Mouse (Mus musculus): ENCODE measurements at regions not wholly inside any gene's neighbourhood (a gene's known extent, or its start where the extent isn't known, plus 50 kb on each side); places are given as distances from the start of the nearest gene placed in this dataset.

DNA sequence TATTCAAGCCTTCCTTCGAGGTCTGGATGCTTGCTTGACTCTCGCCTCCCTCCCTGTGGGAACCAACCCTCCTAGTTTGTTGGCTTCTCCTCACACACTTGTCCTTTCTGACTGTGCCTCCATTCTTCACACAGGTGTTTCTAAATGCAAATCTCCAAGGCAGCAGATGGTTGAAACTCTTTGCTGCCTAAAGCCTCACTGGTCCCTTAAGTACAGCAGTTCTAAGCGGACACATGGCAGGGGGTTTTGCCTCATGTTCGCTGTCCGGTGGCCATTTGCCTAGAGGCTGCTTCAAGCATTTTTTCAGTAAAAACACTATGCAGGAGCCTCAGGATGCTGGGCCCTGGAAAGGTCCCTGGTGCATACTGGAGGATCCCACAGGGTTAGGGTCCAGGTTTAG is 50.9 kb upstream of the Kcnj15 start:
- DNase-seq (ENCODE audit: low read depth, low spot score), result no peak
- Histone ChIP-seq H3K27me3 (ENCODE audit: control insufficient read depth, insufficient read depth, low read length, poor library complexity, severe bottlenecking) (no peaks in the 10 kb centered on the region), H3K36me3 (ENCODE audit: control insufficient read depth, insufficient read depth, low read length, poor library complexity, severe bottlenecking) (no peaks in the 10 kb centered on the region)

DNA sequence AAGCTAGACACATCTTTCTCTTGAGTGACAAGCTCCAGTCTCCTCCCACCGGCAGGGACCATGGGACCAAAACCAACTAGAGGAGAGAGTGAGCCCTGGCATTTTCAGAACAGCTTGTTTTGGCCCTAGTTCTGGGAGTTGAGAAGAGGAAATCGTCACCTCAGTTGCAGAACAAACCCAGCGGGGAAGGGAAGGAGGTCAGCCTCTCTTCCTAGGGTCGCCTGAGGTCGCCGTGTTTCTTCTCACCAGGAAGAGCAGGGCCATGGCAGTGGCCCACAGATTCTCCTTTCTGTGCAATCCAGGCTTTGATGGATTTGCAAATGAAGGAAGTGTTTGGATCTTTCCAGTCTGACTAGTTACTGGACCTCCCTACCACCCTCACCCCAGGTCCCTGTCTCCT is 49.8 kb upstream of the Kcnj15 start:
- no peak for DNase-seq (ENCODE audit: low read depth, low spot score)
- Histone ChIP-seq H3K27me3 (ENCODE audit: control insufficient read depth, insufficient read depth, low read length, poor library complexity, severe bottlenecking) (no peaks in the 10 kb centered on the region), H3K36me3 (ENCODE audit: control insufficient read depth, insufficient read depth, low read length, poor library complexity, severe bottlenecking) (no peaks in the 10 kb centered on the region)
